Mouse (Mus musculus) embryonic facial prominence, embryonic 11.5 days (tissue): ENCODE results near the gene Rbm20. TPM values are rescaled to one million over a fixed set of nuclear protein-coding genes. Genes with fewer than 3 reads are reported as not detected.

Source experiments
- ATAC-seq: fragments of 200-750 bp; cut with Nextera tagmentation; replicated peaks from 2 replicates; pipeline ENCODE4 v1.8.0; 2017; ENCODE audit warnings: low read depth; ENCODE audit not compliant: insufficient number of reproducible peaks, low FRiP score, low TSS enrichment
- DNase-seq: peaks from one replicate; pipeline ENCODE4 v3.0.0-alpha.2; 2015; ENCODE audit warnings: low spot score
- H3K27ac ChIP-seq: fragments of 300-500 bp; sonication (generic); replicated peaks from 2 replicates; pipeline ENCODE4 v1.5.1; 2014; ENCODE audit warnings: mild to moderate bottlenecking, low read depth, low read length, control low read depth
- H3K27me3 ChIP-seq: fragments of 300-500 bp; sonication (generic); 2 replicates; pipeline ENCODE4 v1.6.1; 2014; ENCODE audit warnings: mild to moderate bottlenecking, low read length, moderate library complexity, mixed read lengths; ENCODE audit not compliant: control insufficient read depth, insufficient read depth
- H3K36me3 ChIP-seq: fragments of 300-500 bp; sonication (generic); replicated peaks from 2 replicates; pipeline ENCODE4 v1.6.1; 2014; ENCODE audit warnings: low read depth, mild to moderate bottlenecking, low read length, moderate library complexity, mixed read lengths; ENCODE audit not compliant: control insufficient read depth, insufficient read depth
- H3K4me1 ChIP-seq: fragments of 300-500 bp; sonication (generic); 2 replicates; pipeline ENCODE4 v1.6.1; 2014; ENCODE audit warnings: low read length, mixed read lengths; ENCODE audit not compliant: control insufficient read depth, insufficient read depth
- H3K4me2 ChIP-seq: fragments of 300-500 bp; sonication (generic); 2 replicates; pipeline ENCODE4 v1.6.1; 2014; ENCODE audit warnings: low read depth, mild to moderate bottlenecking, control low read depth, low read length, moderate library complexity
- H3K4me3 ChIP-seq: fragments of 300-500 bp; sonication (generic); 2 replicates; pipeline ENCODE4 v1.5.1; 2014; ENCODE audit warnings: low read depth, low read length, control low read depth
- H3K9ac ChIP-seq: fragments of 300-500 bp; sonication (generic); replicated peaks from 2 replicates; pipeline ENCODE4 v1.6.1; 2014; ENCODE audit warnings: mild to moderate bottlenecking, control low read depth, low read length
- H3K9me3 ChIP-seq: fragments of 300-500 bp; sonication (generic); replicated peaks from 2 replicates; pipeline ENCODE4 v1.6.1; 2016; ENCODE audit warnings: mild to moderate bottlenecking, low read length, inconsistent platforms, mixed read lengths; ENCODE audit not compliant: control insufficient read depth
- WGBS: fragments of 180-500 bp; shearing (Covaris S2); extraction: QIAGEN DNeasy Blood & Tissue Kit; methylation state at CpG from one replicate; pipeline ENCODE4 v1.1.7; 2014; 5-methylcytosine and 5-hydroxymethylcytosine counted together
- polyA plus RNA-seq: library from polyadenylated mRNA; unstranded; fragments of >200 nt; fragmentation: Nextera tagmentation; extraction: Ambion mirVana; gene quantifications from 2 replicates; pipeline ENCODE4 v1.2.1, GENCODE M21; 2014

Rbm20 gene
- polyA plus RNA-seq, 1 experiment from 2014 or later = 1.1 TPM

DNA sequence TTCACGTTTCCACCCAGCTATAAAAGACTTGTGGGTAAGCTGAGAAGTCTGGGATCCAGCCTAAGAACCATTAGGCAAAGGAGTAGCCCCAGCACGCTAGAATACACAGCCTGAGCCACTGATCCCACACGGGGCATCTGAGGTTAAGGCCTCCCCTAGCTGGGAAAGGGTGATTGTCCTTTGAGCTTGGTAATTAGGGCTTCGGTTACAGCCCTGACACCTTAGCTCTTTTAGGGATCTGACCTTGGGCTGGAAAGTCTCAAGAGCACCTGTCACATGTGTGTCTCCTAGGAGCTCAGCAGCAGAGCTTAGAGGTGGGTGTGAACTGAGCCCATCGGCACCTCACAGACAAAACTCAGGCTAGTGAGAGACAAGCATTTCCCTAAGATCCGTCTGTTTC lies 146.7 kb downstream of the Rbm20 start:
- DNase-seq = no peak

GRCm38 (mm10) chr19:53824872-53825680 lies 148.0 kb downstream of the Rbm20 start:
- H3K36me3 ChIP-seq = no peaks in the 10 kb centered on the region
- no peak overlapping the region for H3K9ac ChIP-seq
- WGBS = 57% methylated on average over 21 of the region's 21 CpGs
- no peaks in the 10 kb centered on the region for H3K27me3 ChIP-seq
- peak overlapping the region; percentile 25; the same call in 1 of the 2 replicates for H3K4me3 ChIP-seq
- no peak for DNase-seq
- H3K4me2 ChIP-seq = peak overlapping the region; percentile 16; the same call in 1 of the 2 replicates
- no peaks in the 10 kb centered on the region for H3K9me3 ChIP-seq
- H3K4me1 ChIP-seq = no peaks in the 10 kb centered on the region
- ATAC-seq = peak; percentile 39; the same call in 1 of the 2 replicates
- no peak overlapping the region for H3K27ac ChIP-seq

More for the DNA sequence above, 146.7 kb downstream of the Rbm20 start:
- 49% methylated on average over 6 of the region's 6 CpGs for WGBS
- no peak for ATAC-seq
- Histone ChIP-seq H3K36me3 (no peaks in the 10 kb centered on the region), H3K9ac (no peak overlapping the region), H3K27ac (no peak overlapping the region), H3K9me3 (no peaks in the 10 kb centered on the region), H3K4me1 (no peaks in the 10 kb centered on the region), H3K4me2 (no peak overlapping the region), H3K27me3 (no peaks in the 10 kb centered on the region), H3K4me3 (no peak overlapping the region)

DNA sequence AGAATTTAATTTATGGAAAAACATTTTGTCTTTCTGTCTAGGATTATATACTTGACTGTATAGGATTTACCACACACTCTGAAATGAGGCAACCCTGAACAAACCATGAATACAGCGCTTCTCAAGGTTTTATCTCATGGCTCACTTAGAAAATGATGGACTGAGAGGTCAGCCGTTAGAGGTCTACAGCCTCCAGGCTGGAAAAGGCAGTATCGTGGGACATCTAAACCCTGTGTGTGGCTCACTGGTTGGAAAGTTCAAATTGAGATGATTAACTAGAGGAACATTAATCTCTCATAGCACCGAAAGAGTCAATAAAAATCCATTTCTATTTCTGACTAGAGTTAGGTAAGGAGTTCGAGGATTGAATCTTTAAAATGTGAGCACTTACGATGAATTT lies 152.9 kb downstream of the Rbm20 start:
- DNase-seq (no peak), ATAC-seq (no peak)
- Histone ChIP-seq H3K9me3 (no peaks in the 10 kb centered on the region), H3K4me1 (no peaks in the 10 kb centered on the region; the same call in 1 of the 2 replicates), H3K36me3 (no peaks in the 10 kb centered on the region), H3K27ac (no peak overlapping the region), H3K4me3 (no peak overlapping the region), H3K4me2 (no peak overlapping the region), H3K9ac (no peak overlapping the region), H3K27me3 (no peaks in the 10 kb centered on the region)
- WGBS = 72% methylated on average over 6 of the region's 6 CpGs

GRCm38 (mm10) chr19:53830407-53831163 lies 153.5 kb downstream of the Rbm20 start:
- DNase-seq = no peak
- H3K27ac ChIP-seq = no peak overlapping the region
- no peak overlapping the region for H3K4me2 ChIP-seq
- no peaks in the 10 kb centered on the region for H3K27me3 ChIP-seq
- WGBS = 8% methylated on average over 8 of the region's 8 CpGs
- H3K9ac ChIP-seq = 0 out of 2 replicates have a peak overlapping the region, but pooled peaks have one; percentile 3
- H3K4me1 ChIP-seq = no peaks in the 10 kb centered on the region; the same call in 1 of the 2 replicates
- peak; percentile 80; the same call in 1 of the 2 replicates for ATAC-seq
- H3K9me3 ChIP-seq = no peaks in the 10 kb centered on the region
- H3K4me3 ChIP-seq = no peak overlapping the region
- no peaks in the 10 kb centered on the region for H3K36me3 ChIP-seq

- H3K4me3 ChIP-seq = no peak overlapping the region
- no peaks in the 10 kb centered on the region for H3K36me3 ChIP-seq
- H3K4me2 ChIP-seq = no peak overlapping the region
- no peak overlapping the region for H3K27ac ChIP-seq
- no peak for DNase-seq
- 24% methylated on average over 3 of the region's 3 CpGs for WGBS
- no peaks in the 10 kb centered on the region for H3K27me3 ChIP-seq
- H3K9me3 ChIP-seq = no peaks in the 10 kb centered on the region
- no peaks in the 10 kb centered on the region; the same call in 1 of the 2 replicates for H3K4me1 ChIP-seq
- no peak overlapping the region for H3K9ac ChIP-seq
- no peak for ATAC-seq
Measured at GRCm38 (mm10) chr19:53831164-53831448, 154.0 kb downstream of the Rbm20 start.

DNA sequence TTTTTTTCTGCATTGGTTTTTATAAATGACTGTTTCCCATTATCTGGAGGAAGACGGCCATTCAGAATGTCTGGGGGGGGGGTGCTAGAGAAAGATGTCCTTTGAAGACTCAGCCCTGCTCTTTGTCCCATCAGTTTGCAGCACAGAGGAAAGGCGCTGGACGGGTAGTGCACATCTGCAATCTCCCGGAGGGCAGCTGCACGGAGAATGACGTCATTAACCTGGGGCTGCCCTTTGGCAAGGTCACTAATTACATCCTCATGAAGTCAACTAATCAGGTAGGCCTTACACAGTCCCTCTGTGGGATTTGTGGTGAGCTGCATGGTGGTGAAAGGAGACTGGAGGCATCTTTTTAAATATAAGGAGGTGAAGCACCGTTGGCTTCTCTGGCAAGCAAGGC lies 155.4 kb downstream of the Rbm20 start:
- ATAC-seq (peak; percentile 66; the same call in 1 of the 2 replicates), DNase-seq (peak; percentile 68)
- 17% methylated on average over 7 of the region's 7 CpGs for WGBS
- Histone ChIP-seq H3K9me3 (no peaks in the 10 kb centered on the region), H3K4me3 (no peak overlapping the region), H3K36me3 (no peaks in the 10 kb centered on the region), H3K4me1 (no peaks in the 10 kb centered on the region; the same call in 1 of the 2 replicates), H3K4me2 (no peak overlapping the region), H3K27ac (no peak overlapping the region), H3K27me3 (no peaks in the 10 kb centered on the region), H3K9ac (no peak overlapping the region)

DNA sequence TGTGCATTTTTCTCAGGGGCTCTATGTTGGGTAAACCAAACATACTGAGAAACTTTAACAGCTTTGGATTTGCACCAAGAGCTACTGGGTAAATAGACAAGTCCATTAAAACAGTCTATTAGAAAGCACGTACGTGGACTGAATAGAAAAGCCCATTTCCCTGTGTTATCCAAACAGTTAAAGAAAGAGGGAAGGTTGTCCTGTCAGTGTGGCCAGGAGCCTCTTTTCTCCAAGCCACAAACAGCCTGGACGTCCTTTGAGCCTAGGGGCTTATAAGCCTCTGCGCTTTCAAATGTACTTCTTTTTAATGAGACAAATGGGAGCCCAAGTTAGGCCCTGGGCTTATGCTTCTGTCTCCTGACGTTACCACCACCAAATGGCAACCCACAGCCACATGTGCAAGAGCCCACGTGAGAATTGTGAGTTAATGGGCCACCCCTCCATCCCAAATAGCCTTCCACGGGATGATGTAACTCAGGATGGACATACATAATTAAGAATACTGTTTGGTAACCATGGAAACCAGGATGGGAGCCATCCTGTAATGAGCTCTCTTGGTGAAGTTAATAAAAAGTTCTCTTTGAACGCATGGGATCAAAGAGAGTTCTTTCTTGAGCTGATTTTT lies 156.8 kb downstream of the Rbm20 start:
- H3K4me2 ChIP-seq = no peak overlapping the region
- H3K9ac ChIP-seq = no peak overlapping the region
- no peak overlapping the region for H3K27ac ChIP-seq
- DNase-seq (no peak), ATAC-seq (no peak)
- no peaks in the 10 kb centered on the region; the same call in 1 of the 2 replicates for H3K4me1 ChIP-seq
- H3K4me3 ChIP-seq = no peak overlapping the region
- H3K36me3 ChIP-seq = no peaks in the 10 kb centered on the region
- H3K9me3 ChIP-seq = no peaks in the 10 kb centered on the region
- WGBS = 63% methylated on average over 8 of the region's 8 CpGs
- H3K27me3 ChIP-seq = no peaks in the 10 kb centered on the region
